Mouse (Mus musculus): Measurements from ENCODE around the gene Tubg2. TPM values are rescaled to one million over a fixed set of nuclear protein-coding genes. Genes with fewer than 3 reads are reported as not detected.
A peak's percentile ranks its signal among the peaks of the same experiment; 100 is the strongest.

The Tubg2 gene
- total and polyA plus RNA-seq, 3 experiments: 2.1 to 10.5 (median 4.7) TPM

DNA sequence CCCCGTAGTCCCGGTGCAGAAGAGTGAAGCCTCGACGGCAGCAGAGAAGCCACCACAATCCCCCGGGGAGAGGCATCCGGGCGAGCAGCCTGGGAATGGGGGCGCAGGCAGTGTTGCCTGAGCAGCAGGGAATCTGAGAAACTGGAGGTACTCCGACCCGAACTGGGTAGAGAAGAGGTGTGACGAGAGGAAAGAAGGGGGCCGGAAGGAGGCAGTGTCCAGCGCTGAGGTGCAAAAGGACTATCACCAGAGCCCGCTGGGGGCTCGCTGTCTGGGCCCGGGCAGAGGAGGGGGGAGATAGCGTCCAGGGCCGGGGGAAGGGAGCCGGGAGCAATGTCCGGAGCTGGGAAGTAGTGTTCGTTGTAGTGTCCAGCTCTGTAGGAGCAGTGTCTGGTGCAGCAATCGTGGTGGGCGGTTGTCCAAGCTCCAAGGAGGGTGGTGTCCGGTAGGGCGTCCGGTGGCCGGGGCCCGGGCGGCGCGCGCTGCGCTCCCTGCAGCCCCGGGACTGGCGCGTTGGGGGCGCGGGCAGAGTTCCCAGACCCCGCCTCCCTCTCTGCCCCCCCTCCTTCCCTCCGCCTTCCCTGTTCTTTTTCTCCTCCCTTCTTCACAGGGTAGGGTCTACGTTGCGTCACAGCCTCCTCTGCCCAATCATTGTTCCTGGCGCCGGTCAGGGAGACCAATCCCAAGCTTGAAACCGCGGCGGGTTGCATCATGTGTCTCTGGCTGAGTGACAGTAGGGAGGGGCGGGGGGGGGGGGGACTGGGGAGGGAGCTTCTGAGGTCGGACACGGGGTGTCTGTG is 15.3 kb downstream of the Tubg2 start, which contains the start of gene Plekhh3:
Plekhh3 (minus strand) TSS at position 541 of the 800 bp plus-strand sequence.
- peak; percentile 100 for DNase-seq (ENCODE audit: extremely low read depth)
- Histone ChIP-seq H3K79me2 (replicated peaks; ENCODE audit: control insufficient read depth, extremely low read depth, insufficient read depth, poor library complexity, severe bottlenecking) (peaks cover 10% of the 10 kb centered on the region; the same call in 1 of the 2 replicates), H3K9ac (ENCODE audit: insufficient read depth, low read depth) (peak within 1 kb of the TSS; percentile 68), H3K4me1 (ENCODE audit: control insufficient read depth in 1 of 2, insufficient read depth in 2 of 2) (peaks cover 3 to 51% of the 10 kb centered on the region in 2 experiments; a peak in 3 of 4 replicates), H3K4me3 (replicated peaks in 1 of 3; ENCODE audit: low read depth in 2 of 3, low read length in 2 of 3, poor library complexity in 1 of 3) (peak within 1 kb of the TSS; percentile 72 to 97 (median 77)), H3K9me3 (replicated peaks; ENCODE audit: low read length) (no peaks in the 10 kb centered on the region), H3K27me3 (replicated peaks) (peaks cover 9% of the 10 kb centered on the region), H3K4me2 (ENCODE audit: insufficient read depth, low read depth, poor library complexity, severe bottlenecking) (peak within 1 kb of the TSS; percentile 87), H3K27ac (ENCODE audit: insufficient read depth, low read depth) (peak within 1 kb of the TSS; percentile 71), H3K36me3 (replicated peaks in 1 of 2; ENCODE audit: control insufficient read depth in 1 of 2, insufficient read depth in 1 of 2, low read length in 1 of 2) (peaks cover 19 to 23% of the 10 kb centered on the region in 2 experiments)
- dilution Hi-C loops (cut with MboI; ENCODE audit: extremely low pct_ligation_motif_present, extremely low pct_unique_long_range_greater_than_20kb, low sequenced_read_pairs): no loop called here
- in situ Hi-C loops (cut with MboI; ENCODE audit: low pct_ligation_motif_present, low pct_unique_long_range_greater_than_20kb, low sequenced_read_pairs): loop anchor here (5.0 kb wide), 1 partner anchor 34 kb away; no protein-coding TSS in a partner anchor
- peak; percentile 37; the same call in 1 of the 2 replicates for TF ChIP-seq EP300 (IDR thresholded peaks at IDR 0.05; ENCODE audit: low read length)
- 0 out of 2 replicates have a peak, but pooled peaks have one; percentile 43 for TF ChIP-seq NRF1 (IDR thresholded peaks at IDR 0.05; ENCODE audit: low read depth, low read length)
- TF ChIP-seq ZNF384 (IDR thresholded peaks at IDR 0.05; ENCODE audit: low read depth, low read length): 0 out of 2 replicates have a peak, but pooled peaks have one; percentile 11
- TF ChIP-seq USF2 (conservative IDR thresholded peaks at IDR 0.05; ENCODE audit: low read depth, low read length): peak; percentile 4; the same call in 1 of the 2 replicates
- 0 out of 2 replicates have a peak, but pooled peaks have one; percentile 54 for TF ChIP-seq KAT2A (IDR thresholded peaks at IDR 0.05; ENCODE audit: insufficient replicate concordance, low read length)
- TF ChIP-seq RCOR1 (conservative IDR thresholded peaks at IDR 0.05; ENCODE audit: low read depth, low read length): 0 out of 2 replicates have a peak, but pooled peaks have one; percentile 47
- TF ChIP-seq MAZ (IDR thresholded peaks at IDR 0.05; ENCODE audit: low read depth, low read length): peak; percentile 100
- peak; percentile 66; the same call in 1 of the 2 replicates for TF ChIP-seq POLR2A (IDR thresholded peaks at IDR 0.05; ENCODE audit: low read depth, low read length)
- peak; percentile 61 for TF ChIP-seq USF1 (IDR thresholded peaks at IDR 0.05; ENCODE audit: low read depth, low read length)
- TF ChIP-seq MAFK (IDR thresholded peaks at IDR 0.05; ENCODE audit: insufficient replicate concordance, low read length): no peak
- TF ChIP-seq ELF1 (IDR thresholded peaks at IDR 0.05; ENCODE audit: low read depth, low read length): peak; percentile 58; the same call in 1 of the 2 replicates
- no peak for TF ChIP-seq JUND (conservative IDR thresholded peaks at IDR 0.05; ENCODE audit: low read depth, low read length)
- no peak for TF ChIP-seq ZC3H11A (IDR thresholded peaks at IDR 0.05; ENCODE audit: low read depth, low read length)
- TF ChIP-seq MYC (IDR thresholded peaks at IDR 0.05; ENCODE audit: low read depth, low read length): no peak
- TF ChIP-seq POLR2AphosphoS2 (IDR thresholded peaks at IDR 0.05; ENCODE audit: low read depth, low read length): no peak
- no peak for TF ChIP-seq RAD21 (IDR thresholded peaks at IDR 0.05; ENCODE audit: low read depth, low read length)
- TF ChIP-seq TCF12 (IDR thresholded peaks at IDR 0.05; ENCODE audit: low read depth, low read length): peak; percentile 79
- no peak for TF ChIP-seq ZKSCAN1 (IDR thresholded peaks at IDR 0.05; ENCODE audit: borderline replicate concordance, low read depth, low read length)
- no peak for TF ChIP-seq TBP (conservative IDR thresholded peaks at IDR 0.05; ENCODE audit: low read depth, low read length)
- TF ChIP-seq BHLHE40 (IDR thresholded peaks at IDR 0.05; ENCODE audit: low read depth, low read length): 0 out of 2 replicates have a peak, but pooled peaks have one; percentile 31
- TF ChIP-seq MEF2A (IDR thresholded peaks at IDR 0.05; ENCODE audit: borderline replicate concordance, low read depth, low read length): peak; percentile 52
- no peak for TF ChIP-seq GABPA (IDR thresholded peaks at IDR 0.05; ENCODE audit: insufficient replicate concordance, low read depth, low read length)
- no peak for TF ChIP-seq JUN (IDR thresholded peaks at IDR 0.05; ENCODE audit: insufficient read depth, low read depth, low read length)
- peak; percentile 79 for TF ChIP-seq ZMIZ1 (IDR thresholded peaks at IDR 0.05; ENCODE audit: low read depth, low read length)
- TF ChIP-seq CHD1 (IDR thresholded peaks at IDR 0.05; ENCODE audit: low read depth, low read length): no peak; the same call in 1 of the 2 replicates
- no peak for TF ChIP-seq SMC3 (IDR thresholded peaks at IDR 0.05; ENCODE audit: low read depth, low read length)
- TF ChIP-seq IRF4 (IDR thresholded peaks at IDR 0.05; ENCODE audit: low read depth, low read length): peak; percentile 56; the same call in 1 of the 2 replicates
- TF ChIP-seq ETS1 (conservative IDR thresholded peaks at IDR 0.05; ENCODE audit: low read depth, low read length): no peak; the same call in 1 of the 2 replicates
- peak; percentile 80 for TF ChIP-seq CHD2 (IDR thresholded peaks at IDR 0.05; ENCODE audit: low read length)
- peak; percentile 55 for TF ChIP-seq NELFE (IDR thresholded peaks at IDR 0.05; ENCODE audit: low read depth, low read length)
- TF ChIP-seq UBTF (IDR thresholded peaks at IDR 0.05; ENCODE audit: low read depth, low read length): 0 out of 2 replicates have a peak, but pooled peaks have one; percentile 59
- peak; percentile 63; the same call in 1 of the 2 replicates for TF ChIP-seq MXI1 (IDR thresholded peaks at IDR 0.05; ENCODE audit: low read depth, low read length)
- TF ChIP-seq CTCF (conservative IDR thresholded peaks at IDR 0.05 in 1 of 2, IDR thresholded peaks at IDR 0.05 in 1 of 2; ENCODE audit: low read depth in 2 of 2, low read length in 2 of 2): 0 out of 4 replicates have a peak, but pooled peaks of 1 of the 2 experiments have one; percentile 1
- TF ChIP-seq SIN3A (IDR thresholded peaks at IDR 0.05; ENCODE audit: low read length): peak; percentile 72
- peak; percentile 24; the same call in 1 of the 2 replicates for TF ChIP-seq MAX (IDR thresholded peaks at IDR 0.05; ENCODE audit: low read length)
- TF ChIP-seq E2F4 (IDR thresholded peaks at IDR 0.05; ENCODE audit: insufficient replicate concordance, low read depth, low read length): peak; percentile 75; the same call in 1 of the 2 replicates

Measured in CH12.LX (cell line).